Mouse (Mus musculus): ENCODE results near the gene C9orf72. TPM values are rescaled to one million over a fixed set of nuclear protein-coding genes. Genes with fewer than 3 reads are reported as not detected.
"Not testable (repeated sequence)": the region's sequence is repeated elsewhere in the genome, so short reads cannot be mapped to it uniquely, and the experiment has no call there.

C9orf72 gene
- not detected in 2 replicates for polyA plus RNA-seq (2012)

GRCm38 (mm10) chr4:35225734-35226495 lies at the start of gene C9orf72:
TSS of gene C9orf72 (minus strand) at chr4:35226175.
- Histone ChIP-seq H3K36me3 (ENCODE audit: control insufficient read depth) (no peaks in the 10 kb centered on the region), H3K4me1 (ENCODE audit: control insufficient read depth) (peaks cover 29% of the 10 kb centered on the region)

GRCm38 (mm10) chr4:35259006-35259405 lies 33.0 kb upstream of the C9orf72 start:
- Histone ChIP-seq H3K4me3 (replicated peaks) (no peak overlapping the region), H3K27me3 (ENCODE audit: control insufficient read depth) (no peaks in the 10 kb centered on the region), H3K9me3 (ENCODE audit: control insufficient read depth, low read length) (no peaks in the 10 kb centered on the region), H3K4me1 (ENCODE audit: control insufficient read depth) (no peaks in the 10 kb centered on the region), H3K36me3 (ENCODE audit: control insufficient read depth) (no peaks in the 10 kb centered on the region)
- TF ChIP-seq TAL1 (IDR thresholded peaks at IDR 0.05; ENCODE audit: low read length) (no peak), GATA1 (IDR thresholded peaks at IDR 0.05; ENCODE audit: low read length) (no peak)

More at GRCm38 (mm10) chr4:35225734-35226495, at the start of gene C9orf72:
- TF ChIP-seq GATA1 (IDR thresholded peaks at IDR 0.05; ENCODE audit: low read length): no peak
- no peak for TF ChIP-seq TAL1 (IDR thresholded peaks at IDR 0.05; ENCODE audit: low read length)
- peak within 1 kb of the TSS; percentile 66 for H3K4me3 ChIP-seq (replicated peaks)
- H3K27me3 ChIP-seq (ENCODE audit: control insufficient read depth): no peaks in the 10 kb centered on the region; the same call in 1 of the 2 replicates
- no peaks in the 10 kb centered on the region for H3K9me3 ChIP-seq (ENCODE audit: control insufficient read depth, low read length)

GRCm38 (mm10) chr4:35244023-35244422 lies 18.0 kb upstream of the C9orf72 start:
- no peaks in the 10 kb centered on the region for H3K27me3 ChIP-seq (ENCODE audit: control insufficient read depth)
- no peaks in the 10 kb centered on the region for H3K9me3 ChIP-seq (ENCODE audit: control insufficient read depth, low read length)
- TF ChIP-seq TAL1 (IDR thresholded peaks at IDR 0.05; ENCODE audit: low read length) (no peak), GATA1 (IDR thresholded peaks at IDR 0.05; ENCODE audit: low read length) (no peak)
- H3K4me1 ChIP-seq (ENCODE audit: control insufficient read depth): no peaks in the 10 kb centered on the region
- H3K4me3 ChIP-seq (replicated peaks): no peak overlapping the region
- no peaks in the 10 kb centered on the region for H3K36me3 ChIP-seq (ENCODE audit: control insufficient read depth)

- TF ChIP-seq GATA1 (IDR thresholded peaks at IDR 0.05; ENCODE audit: low read length) (no peak), TAL1 (IDR thresholded peaks at IDR 0.05; ENCODE audit: low read length) (no peak)
- H3K4me1 ChIP-seq (ENCODE audit: control insufficient read depth): no peaks in the 10 kb centered on the region
- H3K9me3 ChIP-seq (ENCODE audit: control insufficient read depth, low read length): no peaks in the 10 kb centered on the region
- H3K4me3 ChIP-seq (replicated peaks): no peak overlapping the region
- H3K27me3 ChIP-seq (ENCODE audit: control insufficient read depth): no peaks in the 10 kb centered on the region
- no peaks in the 10 kb centered on the region for H3K36me3 ChIP-seq (ENCODE audit: control insufficient read depth)
These were observed 15.8 kb upstream of the C9orf72 start for GRCm38 (mm10) chr4:35241735-35242134.

GRCm38 (mm10) chr4:35238696-35239095 lies 12.7 kb upstream of the C9orf72 start:
- H3K4me1 ChIP-seq (ENCODE audit: control insufficient read depth): peaks cover 3% of the 10 kb centered on the region
- no peaks in the 10 kb centered on the region for H3K36me3 ChIP-seq (ENCODE audit: control insufficient read depth)
- no peak overlapping the region for H3K4me3 ChIP-seq (replicated peaks)
- TF ChIP-seq GATA1 (IDR thresholded peaks at IDR 0.05; ENCODE audit: low read length): no peak
- TF ChIP-seq TAL1 (IDR thresholded peaks at IDR 0.05; ENCODE audit: low read length): no peak
- H3K9me3 ChIP-seq (ENCODE audit: control insufficient read depth, low read length): no peaks in the 10 kb centered on the region
- H3K27me3 ChIP-seq (ENCODE audit: control insufficient read depth): no peaks in the 10 kb centered on the region

GRCm38 (mm10) chr4:35238240-35238639 lies 12.3 kb upstream of the C9orf72 start:
- not testable (repeated sequence) for H3K36me3 ChIP-seq (ENCODE audit: control insufficient read depth); H3K4me3 ChIP-seq (replicated peaks); H3K9me3 ChIP-seq (ENCODE audit: control insufficient read depth, low read length); H3K27me3 ChIP-seq (ENCODE audit: control insufficient read depth); H3K4me1 ChIP-seq (ENCODE audit: control insufficient read depth)

GRCm38 (mm10) chr4:35236313-35236712 lies 10.3 kb upstream of the C9orf72 start:
- TF ChIP-seq TAL1 (IDR thresholded peaks at IDR 0.05; ENCODE audit: low read length): no peak
- no peak for TF ChIP-seq GATA1 (IDR thresholded peaks at IDR 0.05; ENCODE audit: low read length)
- no peak overlapping the region for H3K4me3 ChIP-seq (replicated peaks)
- H3K36me3 ChIP-seq (ENCODE audit: control insufficient read depth): no peaks in the 10 kb centered on the region
- H3K27me3 ChIP-seq (ENCODE audit: control insufficient read depth): no peaks in the 10 kb centered on the region
- H3K9me3 ChIP-seq (ENCODE audit: control insufficient read depth, low read length): no peaks in the 10 kb centered on the region
- peaks cover 3% of the 10 kb centered on the region for H3K4me1 ChIP-seq (ENCODE audit: control insufficient read depth)

GRCm38 (mm10) chr4:35228260-35228659 lies 2.3 kb upstream of the C9orf72 start:
- TF ChIP-seq TAL1 (IDR thresholded peaks at IDR 0.05; ENCODE audit: low read length) (no peak), GATA1 (IDR thresholded peaks at IDR 0.05; ENCODE audit: low read length) (no peak)
- Histone ChIP-seq H3K9me3 (ENCODE audit: control insufficient read depth, low read length) (no peaks in the 10 kb centered on the region), H3K4me1 (ENCODE audit: control insufficient read depth) (peaks cover 26% of the 10 kb centered on the region), H3K27me3 (ENCODE audit: control insufficient read depth) (no peaks in the 10 kb centered on the region; the same call in 1 of the 2 replicates), H3K4me3 (replicated peaks) (no peak overlapping the region), H3K36me3 (ENCODE audit: control insufficient read depth) (no peaks in the 10 kb centered on the region)

GRCm38 (mm10) chr4:35226496-35226992 lies 569 bp upstream of the C9orf72 start:
- peak overlapping the region; percentile 66 for H3K4me3 ChIP-seq (replicated peaks)
- peaks cover 26% of the 10 kb centered on the region for H3K4me1 ChIP-seq (ENCODE audit: control insufficient read depth)
- no peaks in the 10 kb centered on the region; the same call in 1 of the 2 replicates for H3K27me3 ChIP-seq (ENCODE audit: control insufficient read depth)
- H3K36me3 ChIP-seq (ENCODE audit: control insufficient read depth): no peaks in the 10 kb centered on the region
- H3K9me3 ChIP-seq (ENCODE audit: control insufficient read depth, low read length): no peaks in the 10 kb centered on the region
- TF ChIP-seq GATA1 (IDR thresholded peaks at IDR 0.05; ENCODE audit: low read length): no peak
- no peak for TF ChIP-seq TAL1 (IDR thresholded peaks at IDR 0.05; ENCODE audit: low read length)

Data from erythroblast, embryonic 14.5 days (primary cell).